Mouse (Mus musculus) embryonic fibroblast, embryonic 13.5 days (primary cell): ENCODE measurements at regions not wholly inside any gene's neighbourhood (a gene's known extent, or its start where the extent isn't known, plus 50 kb on each side); places are given as distances from the start of the nearest gene placed in this dataset.

Source experiments
- H3K27ac ChIP-seq: 2 replicates; pipeline ENCODE4 v1.5.1; 2012; ENCODE audit warnings: low read length, control low read depth, inconsistent platforms; ENCODE audit not compliant: insufficient read depth
- H3K4me1 ChIP-seq: 2 replicates; pipeline ENCODE4 v1.6.1; 2011; ENCODE audit warnings: low read length; ENCODE audit not compliant: control insufficient read depth, insufficient read depth
- H3K4me3 ChIP-seq: 2 replicates; pipeline ENCODE4 v1.5.1; 2011; ENCODE audit warnings: mild to moderate bottlenecking, control low read depth, low read length; ENCODE audit not compliant: insufficient read depth
- CTCF ChIP-seq: IDR thresholded peaks from 2 replicates; pipeline ENCODE4 v1.5.1; 2011; ENCODE audit warnings: mild to moderate bottlenecking, control low read depth, low read length, moderate library complexity, borderline replicate concordance; ENCODE audit not compliant: insufficient read depth
- POLR2A ChIP-seq: IDR thresholded peaks from 2 replicates; pipeline ENCODE4 v1.6.1; 2011; ENCODE audit warnings: low read depth, mild to moderate bottlenecking, control low read depth, low read length, moderate library complexity

DNA sequence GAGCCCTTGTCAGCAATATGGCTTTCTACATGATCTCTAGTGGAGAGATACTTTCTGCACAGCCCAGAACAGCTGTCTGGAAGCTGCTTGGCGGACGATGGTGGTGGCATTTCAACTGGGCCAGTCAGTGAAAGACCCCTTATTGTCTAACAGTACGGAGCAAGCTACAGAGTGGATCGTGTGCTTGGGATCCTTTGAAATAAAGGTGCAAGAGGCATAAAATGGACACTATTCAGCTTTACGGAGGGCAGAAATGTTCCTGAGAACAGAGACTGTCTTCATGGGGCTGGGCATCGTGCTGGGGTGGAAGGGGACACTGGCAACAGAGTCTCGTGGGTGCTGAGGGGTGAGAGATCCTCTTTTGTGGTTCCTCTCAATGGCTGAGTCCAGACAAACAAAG lies 137.2 kb upstream of the Slc24a5 start:
- Histone ChIP-seq H3K27ac (no peak overlapping the region), H3K4me1 (peaks cover 6% of the 10 kb centered on the region; the same call in 1 of the 2 replicates), H3K4me3 (no peak overlapping the region)
- no peak for TF ChIP-seq POLR2A
- no peak for TF ChIP-seq CTCF

DNA sequence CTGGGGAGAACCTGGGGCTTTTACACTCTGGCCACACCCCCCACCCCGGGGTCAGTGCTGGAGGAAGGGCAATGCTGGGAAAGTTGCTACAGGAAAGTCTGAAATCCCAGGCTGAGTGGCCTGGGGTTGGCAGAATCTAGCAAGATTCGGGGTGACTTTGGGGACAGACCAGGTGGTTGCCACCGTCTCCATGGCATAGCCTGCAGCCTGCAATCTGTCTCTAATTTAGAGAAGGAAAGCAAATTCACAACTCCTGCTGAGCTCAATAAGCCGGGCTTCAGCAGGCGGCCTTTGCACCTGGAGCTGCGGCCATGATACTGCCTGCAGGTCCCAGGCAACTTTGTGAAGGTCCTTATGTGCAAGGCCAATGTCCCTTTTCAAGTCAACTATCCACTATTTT lies 135.4 kb upstream of the Slc24a5 start:
- Histone ChIP-seq H3K4me1 (peaks cover 6% of the 10 kb centered on the region; the same call in 1 of the 2 replicates), H3K27ac (no peak overlapping the region), H3K4me3 (no peak overlapping the region)
- TF ChIP-seq CTCF (no peak), POLR2A (no peak)

DNA sequence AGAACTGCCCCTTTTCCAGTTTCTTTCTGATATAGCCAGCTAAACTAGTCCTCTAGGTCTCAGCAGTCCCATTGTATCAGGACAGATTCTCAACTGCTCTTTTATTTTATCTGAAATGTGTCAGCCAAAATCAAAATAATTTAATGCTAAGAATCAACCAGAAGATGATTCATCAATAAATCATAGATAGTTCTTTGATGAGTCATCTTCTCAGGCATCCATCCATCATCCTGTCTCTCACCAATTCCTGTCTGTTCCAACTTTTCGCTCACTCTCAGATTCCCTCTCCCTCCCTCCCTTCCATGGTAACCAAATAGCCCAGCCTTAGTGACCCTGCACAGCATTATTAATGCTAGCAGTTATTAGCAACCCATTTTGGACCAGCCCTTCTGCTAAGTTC lies 134.0 kb upstream of the Slc24a5 start:
- TF ChIP-seq POLR2A (no peak), CTCF (no peak)
- H3K4me1 ChIP-seq: 0 out of 2 replicates have a peak, but pooled peaks cover 3% of the 10 kb centered on the region
- no peak overlapping the region for H3K27ac ChIP-seq
- no peak overlapping the region for H3K4me3 ChIP-seq

DNA sequence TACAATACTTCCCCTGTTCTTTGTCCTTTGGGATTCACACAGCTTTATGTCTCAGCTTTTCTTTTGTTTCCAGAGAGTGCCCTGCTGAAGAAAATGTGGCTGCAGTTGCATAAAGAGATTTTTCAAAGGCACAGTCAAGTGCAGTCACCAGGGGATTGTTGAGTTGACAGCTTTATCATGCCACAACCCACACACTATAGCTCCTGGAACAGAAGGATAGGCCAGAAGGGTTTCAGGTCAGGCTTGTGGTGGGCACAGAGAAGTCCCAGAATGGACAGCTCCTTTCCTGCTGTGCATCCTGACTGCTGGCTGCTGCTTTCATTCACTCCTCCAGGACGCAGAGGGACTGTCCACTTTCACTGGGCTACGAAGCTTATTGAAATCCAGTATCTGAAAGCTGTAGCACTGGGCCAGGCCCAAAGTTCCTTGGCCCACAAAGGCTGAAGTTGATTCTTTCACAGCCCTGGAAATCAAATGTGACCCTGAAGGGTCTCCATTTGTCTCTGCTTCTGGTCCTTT lies 119.6 kb upstream of the Slc24a5 start:
- no peak overlapping the region for H3K4me3 ChIP-seq
- no peak overlapping the region for H3K27ac ChIP-seq
- H3K4me1 ChIP-seq: no peaks in the 10 kb centered on the region; the same call in 1 of the 2 replicates
- TF ChIP-seq POLR2A: no peak

DNA sequence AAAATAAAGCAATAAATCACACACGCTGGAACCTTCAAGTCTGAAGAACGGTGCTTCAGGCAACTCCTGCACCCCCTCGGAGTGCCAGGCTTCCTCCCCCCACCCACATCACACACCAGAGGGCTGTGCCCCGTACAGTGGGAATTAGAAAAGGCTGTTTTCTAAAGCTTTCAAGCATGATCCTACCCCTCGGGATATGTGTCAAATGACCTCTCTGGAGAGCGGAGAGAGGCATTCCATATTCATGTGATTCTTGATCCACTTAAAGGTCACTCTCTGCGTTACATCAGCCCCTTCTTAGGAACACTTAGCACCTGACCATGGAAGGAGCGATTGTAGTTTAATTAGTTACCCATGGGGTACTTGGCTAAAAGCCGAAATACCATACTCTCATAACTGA lies 119.1 kb upstream of the Slc24a5 start:
- Histone ChIP-seq H3K4me3 (no peak overlapping the region), H3K27ac (no peak overlapping the region), H3K4me1 (no peaks in the 10 kb centered on the region; the same call in 1 of the 2 replicates)
- TF ChIP-seq CTCF (no peak), POLR2A (no peak)

DNA sequence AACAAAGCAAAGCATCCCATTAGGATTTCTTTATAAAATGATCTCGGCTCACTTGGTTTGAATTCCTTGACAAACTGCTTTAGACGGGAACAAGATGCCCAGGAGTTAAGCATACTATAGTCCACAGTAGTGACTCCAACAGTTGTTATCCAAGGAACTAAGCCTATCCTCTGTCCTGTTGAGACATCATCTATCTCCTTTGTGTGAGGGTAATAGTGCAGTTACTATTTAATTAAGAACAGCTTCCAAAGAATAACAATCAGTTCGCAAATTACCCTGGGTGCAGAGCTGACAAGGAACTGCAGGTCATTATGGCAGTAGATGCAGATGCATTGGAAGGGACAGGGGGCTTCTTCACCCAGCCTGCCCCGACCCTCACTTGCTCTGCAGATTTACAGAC lies 115.7 kb upstream of the Slc24a5 start:
- H3K4me3 ChIP-seq: no peak overlapping the region

DNA sequence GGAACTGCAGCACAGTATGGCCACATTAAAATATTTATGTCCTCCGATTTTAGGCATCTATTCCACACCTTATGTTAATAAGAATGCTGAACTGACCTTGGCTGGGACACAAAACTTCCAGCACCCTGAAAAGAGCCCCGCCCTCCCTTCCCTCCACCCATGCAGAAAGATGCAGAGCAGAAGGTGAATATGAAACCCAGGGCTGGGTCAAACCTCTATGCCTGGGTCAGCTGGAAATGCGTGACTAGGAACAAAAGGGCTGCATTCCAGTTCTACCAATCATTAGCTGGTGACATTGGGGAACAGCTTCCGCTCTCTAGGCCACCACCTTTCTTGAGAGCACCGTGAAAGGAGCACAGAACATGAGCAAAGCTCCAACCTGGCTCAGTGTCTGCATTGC lies 114.9 kb upstream of the Slc24a5 start:
- Histone ChIP-seq H3K27ac (no peak overlapping the region), H3K4me1 (no peaks in the 10 kb centered on the region), H3K4me3 (no peak overlapping the region)
- TF ChIP-seq POLR2A (no peak), CTCF (no peak)

More for the DNA sequence above, 115.7 kb upstream of the Slc24a5 start:
- TF ChIP-seq POLR2A (no peak), CTCF (no peak)
- H3K27ac ChIP-seq: no peak overlapping the region
- H3K4me1 ChIP-seq: no peaks in the 10 kb centered on the region

DNA sequence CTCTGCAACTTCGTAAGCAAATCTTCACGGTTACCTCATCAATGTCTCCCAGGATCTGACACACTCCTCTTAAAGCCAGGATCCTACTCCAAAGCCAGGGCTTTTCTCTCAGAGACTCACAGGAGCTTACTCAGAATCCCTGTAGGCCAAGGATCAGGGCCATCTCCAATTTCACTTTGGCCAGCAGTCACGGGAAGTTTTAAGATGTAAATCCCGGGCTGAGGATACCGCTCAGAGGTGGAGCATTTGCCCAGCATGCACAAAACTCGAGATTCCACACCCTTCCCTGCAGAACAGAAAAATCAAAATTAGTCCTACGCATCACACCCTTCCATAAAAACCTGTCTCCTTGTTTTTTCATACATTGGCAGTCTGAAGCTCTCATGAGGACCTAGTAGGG lies 112.1 kb upstream of the Slc24a5 start:
- no peak overlapping the region for H3K4me3 ChIP-seq
- H3K4me1 ChIP-seq: no peaks in the 10 kb centered on the region
- no peak overlapping the region for H3K27ac ChIP-seq
- no peak for TF ChIP-seq CTCF
- TF ChIP-seq POLR2A: no peak

- Histone ChIP-seq H3K27ac (no peak overlapping the region), H3K4me1 (no peaks in the 10 kb centered on the region)
- TF ChIP-seq POLR2A (no peak), CTCF (no peak)
Measured at GRCm38 (mm10) chr2:124959431-124959830, 108.5 kb upstream of the Slc24a5 start.

GRCm38 (mm10) chr2:124971826-124972749 lies 95.8 kb upstream of the Slc24a5 start:
- H3K4me3 ChIP-seq: no peak overlapping the region
- no peak overlapping the region for H3K27ac ChIP-seq
- TF ChIP-seq POLR2A (no peak), CTCF (no peak)
- no peaks in the 10 kb centered on the region for H3K4me1 ChIP-seq

More at GRCm38 (mm10) chr2:124959431-124959830, 108.5 kb upstream of the Slc24a5 start:
- no peak overlapping the region for H3K4me3 ChIP-seq
